Mouse (Mus musculus) heart, postnatal 0 days (tissue): Measurements from ENCODE around the gene Dio1. TPM values are rescaled to one million over a fixed set of nuclear protein-coding genes. Genes with fewer than 3 reads are reported as not detected.

Source experiments
- ATAC-seq: fragments of 200-750 bp; cut with Nextera tagmentation; 2 replicates; pipeline ENCODE4 v1.8.0; 2017; ENCODE audit warnings: low read depth, moderate number of reproducible peaks, moderate library complexity; ENCODE audit not compliant: insufficient read depth
- DNase-seq: peaks from one replicate; pipeline ENCODE4 v3.0.0-alpha.2; 2016; ENCODE audit warnings: low spot score
- H3K27ac ChIP-seq: fragments of 300-500 bp; sonication (generic); 2 replicates; pipeline ENCODE4 v1.5.1; 2014; ENCODE audit warnings: low read depth, mild to moderate bottlenecking
- H3K27me3 ChIP-seq: fragments of 300-500 bp; sonication (generic); 2 replicates; pipeline ENCODE4 v1.6.1; 2014; ENCODE audit warnings: low read length, mixed read lengths; ENCODE audit not compliant: control insufficient read depth, insufficient read depth
- H3K36me3 ChIP-seq: fragments of 300-500 bp; sonication (generic); replicated peaks from 2 replicates; pipeline ENCODE4 v1.6.1; 2014; ENCODE audit warnings: low read length, mixed read lengths; ENCODE audit not compliant: control insufficient read depth, insufficient read depth
- H3K4me1 ChIP-seq: fragments of 300-500 bp; sonication (generic); 2 replicates; pipeline ENCODE4 v1.6.1; 2014; ENCODE audit warnings: antibody characterized with exemption; ENCODE audit not compliant: control insufficient read depth, insufficient read depth
- H3K4me2 ChIP-seq: fragments of 300-500 bp; sonication (generic); 2 replicates; pipeline ENCODE4 v1.6.1; 2014; ENCODE audit warnings: low read depth, mild to moderate bottlenecking, low read length, moderate library complexity
- H3K4me3 ChIP-seq: fragments of 300-500 bp; sonication (generic); 2 replicates; pipeline ENCODE4 v1.5.1; 2014; ENCODE audit warnings: low read depth, low read length
- H3K9ac ChIP-seq: fragments of 300-500 bp; sonication (generic); replicated peaks from 2 replicates; pipeline ENCODE4 v1.6.1; 2014; ENCODE audit warnings: low read depth, low read length, mixed read lengths
- H3K9me3 ChIP-seq: fragments of 300-500 bp; sonication (generic); replicated peaks from 2 replicates; pipeline ENCODE4 v1.6.1; 2016; ENCODE audit warnings: low read length; ENCODE audit not compliant: control insufficient read depth
- CTCF ChIP-seq: IDR thresholded peaks from 2 replicates; pipeline ENCODE4 v1.5.1; 2016; ENCODE audit warnings: antibody characterized with exemption, control low read depth, low read depth
- EP300 ChIP-seq: IDR thresholded peaks from 2 replicates; pipeline ENCODE4 v1.6.1; 2016; ENCODE audit warnings: antibody characterized with exemption, low read depth
- WGBS: fragments of 180-500 bp; shearing (Covaris S2); extraction: QIAGEN DNeasy Blood & Tissue Kit; methylation state at CpG from one replicate; pipeline ENCODE4 v1.1.7; 2014; 5-methylcytosine and 5-hydroxymethylcytosine counted together
- polyA plus RNA-seq: library from polyadenylated mRNA; unstranded; fragments of >200 nt; fragmentation: Nextera tagmentation; extraction: Ambion mirVana; gene quantifications from 2 replicates; pipeline ENCODE4 v1.2.1, GENCODE M21; 2015
- total RNA-seq: library from RNA; depleted of rRNA; stranded (reverse); fragments of >200 nt; gene quantifications from 2 replicates; pipeline ENCODE4 v1.2.3, GENCODE M21; 2014; ENCODE audit warnings: low replicate concordance

The Dio1 gene
- total and polyA plus RNA-seq, 2 experiments from 2014 or later = not detected

GRCm38 (mm10) chr4:107300371-107300770 lies 6.6 kb downstream of the Dio1 start:
- Histone ChIP-seq H3K9ac (no peak overlapping the region), H3K27me3 (no peaks in the 10 kb centered on the region), H3K27ac (no peak overlapping the region), H3K4me3 (no peak overlapping the region), H3K4me1 (no peaks in the 10 kb centered on the region), H3K9me3 (no peaks in the 10 kb centered on the region), H3K4me2 (no peak overlapping the region), H3K36me3 (no peaks in the 10 kb centered on the region)
- 71% methylated on average over 4 of the region's 4 CpGs for WGBS
- DNase-seq (no peak), ATAC-seq (no peak)
- TF ChIP-seq EP300 = no peak
- TF ChIP-seq CTCF = no peak

DNA sequence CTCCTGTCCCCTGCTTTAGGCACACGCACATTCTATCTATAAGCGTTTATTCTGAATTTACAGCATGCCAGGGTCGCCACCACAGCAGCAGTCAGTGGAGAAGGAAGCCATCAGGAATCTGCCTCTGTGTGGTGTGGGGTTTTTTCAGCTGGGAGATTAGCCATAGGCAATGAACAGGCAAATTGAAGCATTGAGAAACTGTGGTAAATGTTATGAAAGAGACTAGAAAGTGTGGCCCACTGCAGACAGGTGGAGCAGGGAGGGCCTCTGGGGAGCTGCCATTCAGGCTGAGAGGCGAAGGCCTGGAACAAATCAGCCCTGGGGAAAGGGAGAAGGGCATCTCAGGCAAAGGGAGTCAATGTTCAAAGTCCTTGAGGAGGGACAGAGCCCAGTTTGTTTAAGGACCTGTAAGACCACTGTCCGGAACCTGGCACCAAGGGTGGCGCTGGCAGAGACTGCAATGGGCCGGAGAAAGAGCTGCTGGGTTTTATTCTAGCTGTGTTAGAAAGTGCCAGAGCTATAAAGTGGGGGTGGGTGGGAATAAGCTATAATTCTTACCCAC lies 7.1 kb downstream of the Dio1 start:
- Histone ChIP-seq H3K9me3 (no peaks in the 10 kb centered on the region), H3K9ac (no peak overlapping the region), H3K4me3 (no peak overlapping the region), H3K4me2 (no peak overlapping the region), H3K27me3 (no peaks in the 10 kb centered on the region), H3K36me3 (no peaks in the 10 kb centered on the region), H3K4me1 (no peaks in the 10 kb centered on the region), H3K27ac (no peak overlapping the region)
- DNase-seq = no peak
- no peak for TF ChIP-seq CTCF
- no peak for TF ChIP-seq EP300
- WGBS = 83% methylated on average over 7 of the region's 7 CpGs
- no peak for ATAC-seq

GRCm38 (mm10) chr4:107298071-107298606 lies 8.8 kb downstream of the Dio1 start:
- no peak for ATAC-seq
- Histone ChIP-seq H3K27ac (no peak overlapping the region), H3K9ac (no peak overlapping the region), H3K9me3 (no peaks in the 10 kb centered on the region), H3K4me1 (no peaks in the 10 kb centered on the region), H3K4me2 (no peak overlapping the region), H3K4me3 (no peak overlapping the region), H3K27me3 (no peaks in the 10 kb centered on the region), H3K36me3 (no peaks in the 10 kb centered on the region)
- TF ChIP-seq CTCF = no peak
- TF ChIP-seq EP300 = no peak
- WGBS = 84% methylated on average over 8 of the region's 8 CpGs
- DNase-seq = no peak

DNA sequence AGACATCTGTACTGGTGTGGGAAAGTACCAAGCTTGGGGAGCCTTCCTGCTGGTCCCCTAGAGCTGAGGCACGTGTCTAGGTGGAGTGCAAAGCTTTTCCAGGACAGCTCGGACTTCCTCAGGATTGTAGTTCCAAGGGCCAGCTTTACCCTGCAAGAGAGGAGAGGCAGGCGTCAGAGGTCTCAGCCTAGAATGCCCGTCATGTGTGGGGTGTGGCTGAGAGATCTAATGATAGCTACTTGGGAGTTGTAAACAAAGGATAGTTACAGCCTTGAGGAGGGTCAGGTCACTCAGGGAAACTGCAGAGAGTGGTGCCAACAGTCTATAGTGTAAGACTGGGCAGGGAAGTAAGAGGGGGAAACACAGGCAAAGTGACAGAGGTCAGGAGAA lies 14.7 kb downstream of the Dio1 start:
- 40% methylated on average over 4 of the region's 4 CpGs for WGBS
- no peak overlapping the region for H3K4me3 ChIP-seq
- H3K4me1 ChIP-seq = no peaks in the 10 kb centered on the region
- no peak overlapping the region for H3K4me2 ChIP-seq
- DNase-seq = no peak
- H3K9ac ChIP-seq = no peak overlapping the region
- H3K36me3 ChIP-seq = no peaks in the 10 kb centered on the region
- H3K27ac ChIP-seq = no peak overlapping the region
- no peak; the same call in 1 of the 2 replicates for ATAC-seq
- TF ChIP-seq CTCF (no peak), EP300 (no peak)
- H3K9me3 ChIP-seq = no peaks in the 10 kb centered on the region
- no peaks in the 10 kb centered on the region for H3K27me3 ChIP-seq

GRCm38 (mm10) chr4:107291611-107292272 lies 15.2 kb downstream of the Dio1 start:
- Histone ChIP-seq H3K27ac (no peak overlapping the region), H3K27me3 (no peaks in the 10 kb centered on the region), H3K4me2 (no peak overlapping the region), H3K9me3 (no peaks in the 10 kb centered on the region), H3K36me3 (no peaks in the 10 kb centered on the region), H3K4me3 (no peak overlapping the region), H3K4me1 (no peaks in the 10 kb centered on the region), H3K9ac (no peak overlapping the region)
- ATAC-seq (no peak), DNase-seq (no peak)
- TF ChIP-seq EP300 (no peak), CTCF (no peak)
- WGBS = 75% methylated on average over 7 of the region's 7 CpGs

- no peak overlapping the region for H3K9ac ChIP-seq
- no peaks in the 10 kb centered on the region for H3K9me3 ChIP-seq
- H3K4me3 ChIP-seq = no peak overlapping the region
- H3K27me3 ChIP-seq = no peaks in the 10 kb centered on the region
- no peak for ATAC-seq
- no peak for DNase-seq
- H3K4me2 ChIP-seq = no peak overlapping the region
- H3K27ac ChIP-seq = no peak overlapping the region
- H3K4me1 ChIP-seq = no peaks in the 10 kb centered on the region
- TF ChIP-seq CTCF = no peak
- no peak for TF ChIP-seq EP300
- WGBS = 81% methylated on average over 2 of the region's 2 CpGs
- H3K36me3 ChIP-seq = no peaks in the 10 kb centered on the region
These were observed 19.5 kb downstream of the Dio1 start for GRCm38 (mm10) chr4:107287517-107287916.
